Mouse (Mus musculus): Measurements from ENCODE around the gene Nell2.

DNA sequence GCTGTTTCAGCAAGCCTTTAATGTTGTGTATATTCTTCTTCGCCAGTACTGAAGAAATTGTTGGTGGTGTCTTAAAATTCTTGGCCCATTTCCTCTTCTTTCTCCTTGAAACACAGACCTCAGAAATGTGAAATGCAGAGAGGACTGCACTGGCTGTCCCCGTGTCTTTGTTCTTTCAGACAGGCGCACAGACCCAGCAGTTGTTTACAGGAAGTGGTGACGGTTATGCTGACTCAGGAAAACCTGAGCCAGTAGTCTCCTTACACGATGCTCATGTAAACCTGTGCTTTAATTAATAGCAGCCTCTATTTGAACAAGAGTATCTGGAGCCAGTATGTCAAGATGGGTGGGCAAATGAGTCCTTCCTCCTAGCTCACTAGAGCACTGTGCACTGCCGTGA is 61.2 kb downstream of the Nell2 start:
- no peak for TF ChIP-seq CTCF (IDR thresholded peaks at IDR 0.05; ENCODE audit: insufficient read depth, low read length)
- no peak for TF ChIP-seq POLR2A (IDR thresholded peaks at IDR 0.05; ENCODE audit: borderline replicate concordance, extremely low read depth, low read depth, low read length)
